Mouse (Mus musculus): ENCODE results near the gene Rnf34.
A peak's percentile ranks its signal among the peaks of the same experiment; 100 is the strongest.

- TF ChIP-seq CTCF (IDR thresholded peaks at IDR 0.05; ENCODE audit: borderline replicate concordance, extremely low read depth, insufficient read depth, insufficient read length) = peak; percentile 28; the same call in 1 of the 2 replicates
- TF ChIP-seq POLR2A (IDR thresholded peaks at IDR 0.05; ENCODE audit: borderline replicate concordance, extremely low read depth, insufficient read depth, insufficient read length, poor library complexity, severe bottlenecking) = no peak
These were observed 613 bp downstream of the Rnf34 start for GRCm38 (mm10) chr5:122850319-122851002.

Data from brain, embryonic 14.5 days (tissue).